Mouse (Mus musculus) embryo, embryonic 11 days (tissue): ENCODE results near the gene Nomo1.

Source experiments
- DNase-seq: peaks from one replicate; pipeline ENCODE4 v3.0.0-alpha.2; 2015

Nomo1 gene

DNA sequence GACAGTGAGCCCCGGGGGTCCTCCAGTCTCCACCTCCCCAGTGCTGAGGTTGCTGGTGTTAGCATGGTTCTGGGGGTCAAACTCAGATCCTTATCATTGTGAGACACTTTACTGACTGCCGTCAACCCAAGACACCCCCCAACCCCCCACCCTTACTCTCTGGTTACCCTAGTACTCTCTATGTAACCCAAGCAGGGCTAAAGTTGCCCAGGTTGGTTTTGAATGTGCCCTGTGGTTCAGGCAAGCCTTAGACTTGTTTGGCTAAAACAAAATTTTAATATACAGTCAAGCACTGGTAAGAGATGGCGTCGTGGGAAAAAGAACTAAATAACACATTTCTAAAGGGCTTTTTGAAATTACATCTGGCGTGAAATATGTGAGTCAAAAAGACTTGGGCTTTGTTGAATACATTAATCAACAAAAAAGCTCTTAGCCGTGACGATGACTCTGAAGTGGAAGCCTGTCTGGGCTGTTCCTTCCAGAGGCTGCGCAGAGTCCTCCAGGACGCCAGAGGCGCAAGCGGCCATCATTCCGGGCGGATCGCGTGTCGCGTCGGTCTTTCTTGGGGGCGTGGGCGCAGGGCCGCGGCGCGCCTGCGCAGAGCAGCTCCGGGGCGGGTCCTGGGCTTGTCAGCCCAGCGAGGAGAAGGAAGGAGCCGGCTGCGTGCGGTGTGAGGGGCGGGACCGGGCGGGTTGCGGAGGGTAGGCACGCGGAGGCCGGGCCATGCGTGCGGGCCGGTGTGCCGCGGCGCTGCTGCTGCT, at the start of gene Nomo1:
Gene Nomo1, plus strand, starts transcription at position 590 of the 761 bp plus-strand sequence.
- peak; percentile 96 for DNase-seq

DNA sequence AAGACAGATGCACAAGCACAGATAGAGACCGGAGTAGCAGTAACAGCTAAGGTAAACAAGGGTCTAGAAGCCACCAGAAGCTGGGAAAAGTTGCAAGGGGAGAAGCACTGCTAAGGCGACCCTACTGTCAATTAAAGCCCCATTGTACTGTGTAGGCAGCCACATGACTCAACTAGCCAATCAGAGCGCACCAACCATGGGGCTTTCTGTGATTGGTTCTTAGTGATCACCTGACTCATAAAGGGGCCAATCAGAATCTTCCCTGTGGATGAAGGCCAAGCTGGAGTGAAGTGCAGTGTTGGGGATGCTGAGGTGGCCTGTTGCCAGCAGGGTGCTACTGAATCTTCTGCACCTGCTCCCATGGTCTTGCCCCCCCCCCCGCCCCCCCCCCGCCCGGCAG, 46.6 kb upstream of the Nomo1 start:
- DNase-seq: no peak

DNA sequence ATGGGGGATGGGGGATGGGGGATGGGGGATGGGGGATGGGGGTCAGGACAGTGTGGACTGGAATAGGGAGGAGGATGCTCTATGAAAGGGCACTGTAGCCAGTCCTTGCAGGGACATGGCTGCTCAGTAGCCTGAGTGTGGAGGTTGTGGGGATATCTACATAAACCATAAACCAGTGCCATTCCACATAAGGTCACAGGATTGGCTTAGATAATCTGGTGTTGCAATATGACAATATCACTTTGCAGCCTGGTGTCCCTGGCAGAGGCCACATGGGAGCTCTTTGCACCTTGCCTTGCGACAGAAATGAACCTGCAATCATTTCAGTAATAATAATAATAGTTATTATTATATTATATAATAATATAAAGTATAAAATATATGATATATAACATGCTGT, 45.2 kb upstream of the Nomo1 start:
- no peak for DNase-seq

DNA sequence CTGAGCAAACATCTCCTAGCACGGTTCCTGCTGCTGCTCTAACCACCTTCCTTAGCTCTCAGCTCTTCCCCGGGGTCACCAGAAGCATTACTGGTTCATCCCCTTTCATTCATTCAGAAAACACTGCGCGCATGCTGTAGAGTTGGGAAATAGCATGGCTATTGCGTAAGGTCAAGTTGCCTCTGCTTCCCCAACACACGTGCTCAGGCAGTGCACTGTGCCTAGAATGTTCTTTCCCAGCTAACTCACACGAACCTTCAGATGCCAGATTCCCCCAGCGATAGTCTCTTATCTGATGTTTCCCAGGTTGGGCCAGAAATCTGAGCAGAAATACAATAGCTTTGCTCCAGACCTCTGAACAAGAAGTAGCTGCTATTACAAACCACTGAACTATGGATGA, 41.0 kb upstream of the Nomo1 start:
- no peak for DNase-seq

DNA sequence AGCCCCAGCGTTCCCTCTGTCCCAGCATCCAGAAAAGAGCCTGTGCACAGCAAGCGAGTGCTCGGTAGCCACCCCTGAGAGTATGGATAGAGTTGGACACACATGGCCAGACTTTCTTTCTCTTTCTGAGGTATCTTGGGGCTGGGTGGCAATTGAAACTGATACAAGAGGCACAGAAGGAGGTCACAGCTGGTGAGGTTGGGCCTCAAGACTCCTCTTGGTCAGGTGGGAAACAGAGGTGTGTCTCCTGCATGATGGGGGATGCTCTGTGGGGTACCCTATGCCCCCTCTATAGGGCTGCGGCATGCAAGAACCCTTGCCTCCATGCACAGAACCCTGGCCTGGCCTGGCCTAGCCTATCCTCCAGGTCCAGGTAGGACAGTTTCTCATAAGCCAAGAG, 32.9 kb upstream of the Nomo1 start:
- no peak for DNase-seq

DNA sequence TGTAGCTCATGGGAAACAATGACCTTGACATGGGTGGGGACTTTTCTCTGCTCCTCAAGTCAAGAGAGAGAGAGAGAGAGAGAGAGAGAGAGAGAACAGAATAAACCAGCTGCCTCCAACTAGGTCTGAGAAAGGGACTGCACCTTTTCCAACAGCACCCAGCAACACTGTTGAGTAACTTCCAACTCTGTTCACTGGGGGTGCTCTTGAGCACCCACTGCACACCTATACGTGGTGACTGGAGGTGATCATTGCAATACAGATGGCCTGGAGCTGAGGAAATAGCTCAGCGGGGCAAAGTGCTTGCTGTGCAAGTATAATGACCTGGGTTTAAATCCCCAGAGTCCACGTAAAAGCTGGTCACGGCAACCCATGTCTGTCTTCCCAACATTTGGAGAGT, 30.8 kb upstream of the Nomo1 start:
- DNase-seq: no peak

DNA sequence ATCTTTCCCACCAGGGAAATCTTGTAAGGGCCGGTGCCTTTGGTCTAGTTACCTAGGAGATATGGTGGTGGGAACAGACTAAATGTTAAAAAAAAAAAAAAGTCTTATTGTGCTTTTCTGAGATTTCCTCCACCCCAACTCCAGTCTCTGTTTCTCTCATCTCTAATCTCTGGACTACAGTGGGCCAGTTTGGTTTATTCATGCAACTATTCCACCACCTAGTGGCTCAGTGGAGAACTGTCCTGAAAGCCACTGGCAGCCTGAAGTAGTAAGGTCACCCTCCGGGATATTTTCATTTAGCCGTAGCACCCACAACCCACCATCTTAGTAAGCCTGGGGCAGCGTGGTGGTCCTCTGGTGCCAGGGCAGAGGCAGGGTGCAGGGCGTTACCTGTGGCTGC, 23.9 kb upstream of the Nomo1 start:
- peak; percentile 81 for DNase-seq

DNA sequence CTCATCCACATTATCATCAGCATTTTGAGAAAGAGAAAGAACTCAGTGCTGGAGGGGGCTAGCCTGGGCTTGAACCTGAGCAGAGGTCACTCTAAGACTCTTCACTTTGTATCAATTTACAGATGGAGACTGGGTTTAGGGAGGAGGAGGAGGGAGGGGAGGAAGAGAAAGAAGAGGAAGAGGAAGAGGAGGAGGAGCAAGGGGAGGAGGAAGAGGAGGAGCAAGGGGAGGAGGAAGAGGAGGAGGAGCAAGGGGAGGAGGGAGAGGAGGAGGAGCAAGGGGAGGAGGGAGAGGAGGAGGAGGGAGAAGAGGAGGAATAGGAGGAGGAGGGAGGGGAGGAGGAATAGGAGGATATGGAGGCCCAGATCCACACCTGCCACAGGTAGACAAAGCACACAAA, 21.4 kb upstream of the Nomo1 start:
- DNase-seq: no peak

DNA sequence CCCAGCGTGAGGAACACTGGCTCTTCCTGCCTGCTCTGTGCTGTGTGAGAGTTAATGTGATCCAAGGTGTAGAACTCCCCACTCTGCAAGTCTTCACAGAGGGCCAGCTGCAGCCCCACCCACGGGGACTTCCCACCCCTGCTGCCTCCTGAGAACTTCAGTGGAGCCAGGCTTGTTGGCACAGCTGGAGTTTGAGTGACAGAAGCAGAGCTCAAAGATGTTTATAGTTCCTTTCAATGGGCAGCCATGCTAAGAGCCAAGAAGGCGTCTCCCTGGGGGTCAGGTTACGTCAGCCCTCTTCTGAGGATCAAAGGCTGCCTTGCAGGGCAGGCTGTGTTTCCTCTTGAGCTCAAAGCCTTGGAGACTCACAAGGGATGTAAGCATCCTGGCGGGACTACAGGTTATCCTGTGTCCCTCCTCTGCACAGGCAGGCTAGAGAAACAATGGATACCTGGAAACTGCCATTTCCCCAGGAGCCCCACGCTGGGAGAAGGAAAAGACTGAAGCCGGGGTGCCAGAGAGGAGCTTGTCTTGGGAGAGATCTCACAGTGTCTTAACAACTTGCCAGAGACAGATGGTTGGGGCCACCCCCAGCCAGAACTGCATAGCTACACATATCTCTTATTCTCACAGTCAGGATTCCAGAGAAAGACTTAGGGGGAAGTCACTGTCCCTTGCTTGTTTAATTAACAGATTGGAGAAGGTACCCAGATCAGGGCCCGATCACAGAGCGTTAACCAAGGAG, 20.1 kb upstream of the Nomo1 start:
- peak; percentile 82 for DNase-seq

DNA sequence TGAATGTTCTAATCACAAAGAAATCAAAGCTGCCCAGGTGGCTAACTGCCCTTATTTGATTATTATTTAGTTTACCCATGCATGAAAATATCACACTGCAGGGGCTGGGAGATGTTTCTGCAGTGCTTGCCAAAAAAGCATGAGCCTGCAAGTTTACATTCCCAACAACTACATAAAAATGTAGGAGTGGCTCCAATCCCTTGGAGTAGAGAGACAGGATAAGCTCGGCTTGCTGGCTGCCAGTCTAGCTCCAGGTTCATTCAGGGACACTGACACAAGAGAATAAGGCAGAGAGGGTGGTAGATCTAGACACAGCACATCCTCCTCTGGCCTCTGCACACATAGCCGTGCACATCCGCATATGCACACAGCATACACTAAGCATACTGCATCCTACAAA, 13.9 kb upstream of the Nomo1 start:
- DNase-seq: no peak

DNA sequence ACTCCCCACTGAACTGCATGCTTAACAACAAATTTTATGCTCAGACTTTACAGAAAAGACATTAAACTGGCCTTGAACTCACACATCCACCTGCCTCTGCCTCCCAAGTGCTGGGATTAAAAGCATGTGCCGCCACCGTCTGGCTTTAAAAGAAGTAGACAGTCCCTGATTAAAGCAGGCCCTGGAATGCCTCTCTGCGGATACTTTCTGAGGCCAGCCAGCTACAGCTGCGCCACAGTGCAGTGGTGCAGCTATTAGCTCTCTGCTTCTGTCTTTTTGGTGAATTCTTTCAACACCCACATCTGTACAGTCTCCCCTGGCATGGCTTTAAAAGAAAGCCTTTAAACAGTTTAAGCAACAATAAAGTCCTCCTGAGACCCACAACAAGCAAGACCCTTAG, 11.5 kb upstream of the Nomo1 start:
- peak; percentile 41 for DNase-seq

DNA sequence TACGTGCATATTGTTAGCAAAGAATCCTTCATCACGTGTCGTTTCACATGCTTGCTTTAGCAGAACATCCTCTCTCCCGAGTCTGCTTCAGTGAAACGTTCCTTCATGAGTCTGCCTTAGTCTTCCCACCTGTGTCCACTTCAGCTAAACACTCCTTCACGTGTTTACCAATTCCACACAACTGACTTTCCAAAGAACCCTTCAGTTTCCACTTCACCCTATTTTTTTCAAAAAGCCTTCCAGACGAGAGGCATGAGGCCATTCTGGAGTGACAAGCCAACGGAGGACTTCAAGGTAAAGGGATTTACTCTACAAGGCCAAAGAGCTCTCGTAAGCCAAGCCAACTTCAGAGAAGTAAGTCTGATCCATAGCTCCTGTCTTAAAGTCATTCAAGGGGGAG, 8.1 kb upstream of the Nomo1 start:
- DNase-seq: no peak

DNA sequence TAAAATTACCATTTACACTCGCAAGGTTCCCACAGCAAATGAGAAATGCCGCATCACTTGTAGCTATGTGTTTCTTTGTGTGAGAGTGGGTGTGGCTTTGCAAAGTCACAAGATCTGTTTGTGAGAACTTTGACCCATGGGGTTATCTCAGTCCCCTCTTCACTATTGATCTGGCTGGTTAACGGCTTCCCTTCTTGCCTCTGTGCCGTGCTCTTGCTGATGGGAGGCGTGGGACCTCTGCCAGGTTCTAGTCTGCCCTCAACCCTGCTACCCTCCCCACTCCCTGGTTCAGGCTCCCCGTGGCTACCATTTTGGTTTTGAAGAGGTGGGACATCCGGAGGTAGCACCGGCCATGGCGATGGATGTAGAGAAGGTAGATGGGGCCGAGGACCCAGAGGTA, 4.8 kb upstream of the Nomo1 start:
- DNase-seq: no peak

DNA sequence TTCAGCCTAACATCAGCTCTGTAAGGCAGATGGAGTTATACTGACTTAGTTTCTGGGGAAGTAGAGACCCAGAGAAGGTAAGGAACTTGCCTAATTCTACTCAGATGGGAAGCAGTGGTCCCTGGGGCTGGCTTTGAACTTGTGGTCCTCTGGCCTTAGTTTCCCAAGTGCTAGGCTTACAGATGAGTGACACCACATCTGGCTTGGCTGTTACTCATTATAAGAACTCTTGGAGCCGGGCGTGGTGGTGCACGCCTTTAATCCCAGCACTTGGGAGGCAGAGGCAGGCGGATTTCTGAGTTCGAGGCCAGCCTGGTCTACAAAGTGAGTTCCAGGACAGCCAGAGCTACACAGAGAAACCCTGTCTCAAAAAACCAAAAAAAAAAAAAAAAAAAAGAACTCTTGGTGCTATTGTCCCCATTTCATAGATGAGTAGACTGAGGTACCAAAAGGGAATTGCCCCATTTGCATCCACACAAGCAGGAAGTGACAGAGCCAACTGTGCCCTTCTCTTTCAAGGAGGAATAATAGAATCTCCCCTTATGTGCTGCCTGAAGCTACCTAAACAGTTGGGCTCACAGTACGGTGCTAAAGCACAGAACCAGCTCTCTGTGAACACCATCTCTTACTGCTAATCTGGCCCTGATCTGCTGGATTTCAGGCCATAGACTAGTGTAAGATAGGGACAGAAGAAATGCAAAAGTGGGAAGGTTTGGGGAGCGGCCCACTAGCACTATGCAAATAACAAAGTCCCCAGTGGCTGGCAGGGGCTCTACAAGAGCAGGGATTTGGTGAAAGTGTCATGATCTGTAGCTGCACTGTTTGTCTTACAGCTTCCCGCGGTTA, 4.0 kb upstream of the Nomo1 start:
- DNase-seq: no peak

DNA sequence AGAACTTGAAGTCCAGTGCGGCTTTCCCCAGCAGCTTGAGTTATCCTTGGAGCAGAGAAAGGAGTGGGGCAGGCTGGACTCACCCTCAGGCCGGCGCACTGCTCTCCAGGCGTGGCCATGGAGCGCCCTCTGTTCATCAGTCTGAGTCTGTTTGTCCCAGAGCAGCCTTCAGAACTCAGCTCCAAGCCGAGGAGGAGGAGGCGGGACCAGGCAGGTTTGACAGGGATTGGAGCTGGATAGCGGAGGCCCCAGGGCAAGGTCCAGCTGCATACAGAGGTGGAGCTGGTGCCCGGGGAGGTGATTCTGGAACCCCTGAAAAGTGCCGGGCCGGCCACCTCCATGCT, 3.4 kb upstream of the Nomo1 start, which contains the start of gene Abcc6:
Gene Abcc6, minus strand, starts transcription at position 158 of the 344 bp plus-strand sequence.
- DNase-seq: peak; percentile 53

DNA sequence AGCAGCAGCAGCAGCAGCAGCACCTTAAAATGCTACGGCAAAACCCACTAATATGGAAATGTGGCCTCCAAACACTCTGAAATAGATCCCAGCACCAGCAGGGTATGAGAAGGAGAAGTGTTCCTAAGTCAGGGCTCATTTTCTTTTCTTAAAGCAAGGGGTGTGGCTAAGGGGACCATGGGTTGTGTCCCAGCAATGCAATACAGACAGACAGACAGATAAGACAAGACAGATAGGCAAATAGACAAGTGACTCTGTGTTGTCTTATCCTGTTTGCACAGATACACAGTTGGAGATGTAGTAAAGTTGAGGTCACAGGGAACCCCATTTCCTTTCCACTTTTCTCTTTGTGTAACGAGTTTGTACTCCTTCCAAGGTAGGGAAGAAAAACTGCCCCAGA, 2.4 kb upstream of the Nomo1 start:
- DNase-seq: no peak

DNA sequence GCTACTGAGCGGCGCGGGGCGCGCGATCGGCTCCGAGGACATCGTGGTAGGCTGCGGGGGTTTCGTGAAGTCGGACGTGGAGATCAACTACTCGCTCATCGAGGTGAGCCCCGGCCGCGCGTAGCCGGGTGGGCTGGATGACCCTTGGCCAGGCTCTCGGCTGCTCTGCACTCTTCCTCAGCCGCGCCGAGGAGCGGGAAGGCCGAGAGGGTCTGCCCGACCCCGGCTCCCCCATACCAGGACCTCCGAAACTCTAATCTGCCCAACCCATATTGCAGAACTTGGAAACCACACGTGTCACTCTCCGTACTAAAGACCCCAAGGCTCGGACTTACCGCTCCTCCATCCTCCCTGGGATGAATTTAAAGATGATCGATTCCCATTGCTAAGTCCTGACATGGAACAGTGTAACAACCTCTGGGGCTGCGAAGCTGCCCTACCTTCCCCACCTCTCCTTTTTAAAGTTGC, 406 bp downstream of the Nomo1 start:
- no peak for DNase-seq

DNA sequence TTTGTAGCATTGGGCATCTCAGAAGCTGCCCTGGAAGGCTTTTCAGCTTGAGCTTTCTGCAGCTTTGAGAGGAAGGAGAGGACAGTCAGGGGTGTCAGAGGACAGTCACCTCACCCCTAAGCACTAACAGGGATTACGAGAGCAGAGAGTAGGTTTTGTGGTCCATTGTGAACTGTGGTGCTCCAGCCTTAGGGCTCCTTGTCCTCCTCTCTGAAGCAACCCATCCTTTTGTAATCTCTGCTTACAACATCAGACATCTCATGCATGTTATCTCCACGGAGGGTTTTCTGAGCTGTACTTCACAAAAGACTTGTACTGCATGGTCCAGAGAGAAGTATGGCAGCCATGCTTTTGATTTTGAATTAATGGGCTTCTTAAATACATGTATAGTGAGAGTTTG, 1.5 kb downstream of the Nomo1 start:
- no peak for DNase-seq

DNA sequence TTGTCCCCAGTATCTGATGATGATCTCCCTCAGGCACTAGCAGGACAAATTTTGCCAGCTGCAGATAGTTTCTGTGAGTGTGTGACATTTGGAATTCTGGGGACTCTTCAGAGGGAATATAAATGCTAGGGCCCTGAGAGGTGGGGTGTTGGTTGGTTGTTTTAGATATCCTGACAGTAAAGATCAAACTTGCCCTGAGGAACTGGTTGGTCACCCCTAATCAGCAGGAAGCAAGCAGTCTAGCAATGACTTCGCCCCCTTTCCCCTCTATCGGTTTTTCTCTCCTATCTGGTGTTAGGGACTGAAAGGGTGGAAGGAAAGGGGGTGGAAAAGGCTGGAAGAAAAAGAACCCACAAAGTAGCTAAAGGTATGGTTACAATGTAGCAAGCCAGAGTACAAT, 2.0 kb downstream of the Nomo1 start:
- no peak for DNase-seq

DNA sequence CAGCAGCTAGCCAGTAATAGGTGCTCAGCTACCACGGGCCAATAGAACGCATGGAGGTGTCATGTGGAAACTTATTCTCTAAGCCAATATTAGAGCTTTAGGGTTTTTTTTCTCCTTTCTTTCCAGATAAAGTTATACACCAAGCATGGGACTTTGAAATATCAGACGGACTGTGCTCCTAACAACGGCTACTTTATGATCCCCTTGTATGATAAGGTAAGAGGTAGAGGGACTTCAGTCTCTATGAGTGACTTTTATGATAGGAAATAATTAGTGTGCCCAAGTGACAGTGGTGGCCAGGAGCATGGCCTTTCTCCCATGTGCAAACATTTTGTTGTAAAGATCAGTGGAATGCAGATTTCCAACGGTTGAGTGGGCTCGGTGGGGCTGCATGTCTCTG, 3.9 kb downstream of the Nomo1 start:
- DNase-seq: no peak

DNA sequence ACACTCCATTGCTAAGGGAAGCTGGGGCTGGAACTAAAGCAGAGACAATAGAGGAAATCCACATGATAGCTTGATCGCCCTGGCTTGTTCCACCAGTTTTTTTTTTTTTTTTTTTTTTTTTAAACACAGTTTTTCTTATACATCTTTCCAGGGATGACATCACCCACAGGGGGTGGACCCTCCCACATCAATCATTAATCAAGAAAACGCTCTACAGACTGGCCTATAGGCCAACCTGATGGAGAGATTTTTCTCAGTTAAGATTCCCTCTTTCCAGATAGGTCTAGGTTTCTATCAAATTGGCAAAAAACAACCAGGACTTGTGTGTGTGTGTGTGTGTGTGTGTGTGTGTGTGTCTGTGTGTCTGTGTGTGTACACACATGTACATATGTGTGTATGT, 6.4 kb downstream of the Nomo1 start:
- DNase-seq: no peak

DNA sequence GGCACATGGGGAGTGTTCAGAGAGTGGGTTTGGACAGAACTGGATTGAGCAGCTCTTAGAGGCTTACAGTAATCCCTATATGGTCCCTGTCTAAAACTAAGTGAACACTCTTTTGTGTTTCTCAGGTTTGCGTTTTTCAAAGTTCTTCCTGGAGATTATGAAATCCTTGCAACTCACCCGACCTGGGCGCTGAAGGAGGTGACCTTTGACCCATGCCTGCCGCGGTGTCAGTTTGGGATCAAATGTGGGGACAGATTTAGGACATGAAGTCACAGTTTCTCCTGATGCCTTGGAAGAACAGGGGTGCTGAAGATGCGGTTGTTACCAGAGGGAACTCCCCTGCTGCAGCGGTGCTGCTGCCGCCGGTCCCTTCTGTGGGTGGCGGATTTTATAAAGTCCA, 10.6 kb downstream of the Nomo1 start:
- DNase-seq: no peak

DNA sequence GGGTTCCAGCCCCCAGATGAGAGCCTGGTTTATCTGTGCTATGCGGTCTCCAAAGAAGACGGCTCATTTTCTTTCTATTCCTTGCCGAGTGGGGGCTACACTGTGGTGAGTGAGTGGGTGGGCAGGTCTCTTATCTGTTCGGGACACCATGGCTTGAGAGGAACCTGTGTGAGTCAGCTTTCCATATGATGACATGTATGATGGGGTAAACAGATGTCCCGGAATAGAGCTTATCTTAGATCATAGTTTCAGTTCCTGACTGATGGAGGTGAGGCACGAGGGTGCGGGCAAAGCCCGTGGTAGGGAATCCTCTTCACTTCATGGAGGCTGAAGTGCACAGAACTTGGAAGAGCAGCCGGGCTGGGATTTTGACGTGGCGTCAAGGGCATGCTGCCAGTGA, 12.4 kb downstream of the Nomo1 start:
- no peak for DNase-seq
